Mouse (Mus musculus) layer of hippocampus, adult 2 months (tissue): Measurements from ENCODE around the gene Fbxo40. TPM values are rescaled to one million over a fixed set of nuclear protein-coding genes. Genes with fewer than 3 reads are reported as not detected.

Source experiments
- DNase-seq, 2 experiments: peaks; one replicate each; pipeline ENCODE4 v3.0.0; 2022; ENCODE audit warnings: low spot score in 2 of 2
- H3K27ac ChIP-seq: fragments of 200-600 bp; 2 replicates; pipeline ENCODE4 v1.8.1; 2022
- H3K4me3 ChIP-seq: fragments of 200-600 bp; 2 replicates; pipeline ENCODE4 v1.8.1; 2022; ENCODE audit warnings: mild to moderate bottlenecking
- CTCF ChIP-seq: fragments of 200-600 bp; conservative IDR thresholded peaks from 2 replicates; pipeline ENCODE4 v1.8.1; 2022; ENCODE audit warnings: antibody characterized with exemption, mild to moderate bottlenecking, moderate library complexity
- long read RNA-seq, 2 experiments: library from polyadenylated mRNA; stranded (forward); transcript quantifications; one replicate each; pipeline ENCODE4 v2.0.0; 2021; ENCODE audit warnings: borderline mapping rate in 2 of 2
- total RNA-seq, 2 experiments: library from RNA; stranded (reverse); gene quantifications; 2 replicates each; pipeline ENCODE4 v1.2.3; 2021

Fbxo40 gene
- total RNA-seq, result not detected
- long read RNA-seq, experiment 1, result 0 reads
- long read RNA-seq, experiment 2, result 0 reads

DNA sequence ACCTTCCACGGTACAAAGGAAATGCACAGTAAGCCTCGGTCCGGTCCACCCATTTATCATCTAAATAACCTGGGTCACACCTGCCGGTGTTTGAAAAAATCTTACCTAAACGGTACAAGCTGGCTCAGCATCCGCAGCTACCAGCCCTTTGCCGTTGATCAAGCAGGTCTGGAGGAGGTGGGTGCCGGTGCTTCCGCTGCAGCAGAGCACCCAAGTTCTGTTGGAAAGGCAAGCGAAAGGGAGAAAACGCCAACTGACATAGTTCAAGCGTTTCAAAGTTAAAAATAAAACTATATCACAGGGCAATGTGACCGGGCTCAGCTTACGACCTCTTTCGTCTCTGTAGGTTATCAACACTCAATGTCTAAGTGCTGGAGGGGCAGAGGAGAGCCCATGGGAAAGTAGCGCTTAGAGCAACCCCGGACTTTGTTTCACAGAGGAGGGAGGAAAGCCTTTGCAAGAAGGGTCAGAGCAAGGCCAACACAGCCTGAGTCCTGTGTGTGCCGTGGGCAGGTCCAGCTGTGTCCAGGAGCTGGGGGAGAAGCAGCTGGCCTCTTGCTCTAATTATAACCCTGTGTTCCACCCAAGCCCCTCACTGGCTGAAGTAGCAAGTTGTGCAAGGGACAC lies at the start of gene Fbxo40:
TSS of gene Fbxo40 (minus strand) at position 469 of the 627 bp plus-strand sequence.
- no peak for DNase-seq
- no peak for TF ChIP-seq CTCF
- Histone ChIP-seq H3K4me3 (no peak within 1 kb of the TSS), H3K27ac (no peak within 1 kb of the TSS)

DNA sequence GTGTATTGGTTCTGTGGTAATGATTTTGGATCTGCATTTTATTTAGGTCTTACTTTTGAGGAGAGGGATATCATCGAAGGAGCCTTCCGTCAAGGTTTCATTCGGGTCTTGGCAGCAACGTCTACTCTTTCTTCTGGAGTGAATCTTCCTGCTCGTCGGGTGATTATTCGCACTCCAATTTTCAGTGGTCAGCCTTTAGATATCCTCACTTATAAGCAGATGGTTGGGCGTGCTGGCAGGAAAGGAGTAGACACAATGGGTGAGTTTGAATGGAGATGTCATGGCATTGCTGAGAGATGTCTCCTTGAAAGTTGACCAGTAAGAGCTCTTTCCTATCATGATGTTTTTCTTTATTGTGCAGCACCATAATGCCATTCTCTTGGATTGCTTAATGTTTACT lies 44.5 kb upstream of the Fbxo40 start:
- H3K4me3 ChIP-seq, result no peak overlapping the region
- DNase-seq, result no peak
- H3K27ac ChIP-seq, result no peak overlapping the region
- no peak for TF ChIP-seq CTCF

DNA sequence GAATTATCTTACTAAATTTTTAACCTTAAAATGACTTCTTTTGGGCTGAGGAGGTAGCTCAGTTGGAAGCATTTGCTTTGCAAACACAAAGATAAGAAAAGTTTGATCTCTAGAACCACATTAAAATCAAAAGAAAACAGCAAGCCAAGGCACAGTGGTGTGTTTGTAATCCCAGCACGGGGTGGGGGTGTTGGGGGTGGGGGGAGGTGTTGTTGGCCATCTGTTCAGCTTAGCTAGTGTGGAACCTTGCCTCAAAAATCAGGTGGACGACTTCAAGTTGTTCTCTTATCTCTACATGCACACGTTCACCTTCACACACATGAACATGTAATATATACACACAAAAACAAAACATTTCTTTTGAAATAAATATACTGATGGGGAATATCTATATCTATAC lies 41.7 kb upstream of the Fbxo40 start:
- DNase-seq, result no peak
- H3K4me3 ChIP-seq, result no peak overlapping the region

DNA sequence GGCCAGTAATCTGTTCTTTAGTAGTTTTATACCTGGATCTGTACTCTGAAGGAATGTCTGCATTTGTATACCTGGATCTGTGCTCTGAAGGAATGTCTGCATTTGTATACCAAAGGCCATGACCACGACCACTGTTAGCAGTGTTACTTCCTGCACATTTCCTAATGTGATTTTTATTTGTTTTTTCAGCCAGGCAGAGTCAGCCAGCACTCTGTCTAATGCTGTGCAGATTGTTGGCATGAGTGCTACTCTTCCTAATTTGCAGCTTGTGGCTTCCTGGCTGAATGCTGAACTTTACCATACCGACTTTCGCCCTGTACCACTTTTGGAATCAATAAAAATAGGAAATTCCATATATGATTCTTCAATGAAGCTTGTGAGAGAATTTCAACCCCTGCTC lies 37.3 kb upstream of the Fbxo40 start:
- DNase-seq, result peak in 1 of 2 experiments; percentile 11
- no peak overlapping the region for H3K4me3 ChIP-seq
- TF ChIP-seq CTCF, result no peak
- peak overlapping the region; percentile 76 for H3K27ac ChIP-seq

More for the DNA sequence above, 41.7 kb upstream of the Fbxo40 start:
- H3K27ac ChIP-seq, result no peak overlapping the region
- TF ChIP-seq CTCF, result no peak

DNA sequence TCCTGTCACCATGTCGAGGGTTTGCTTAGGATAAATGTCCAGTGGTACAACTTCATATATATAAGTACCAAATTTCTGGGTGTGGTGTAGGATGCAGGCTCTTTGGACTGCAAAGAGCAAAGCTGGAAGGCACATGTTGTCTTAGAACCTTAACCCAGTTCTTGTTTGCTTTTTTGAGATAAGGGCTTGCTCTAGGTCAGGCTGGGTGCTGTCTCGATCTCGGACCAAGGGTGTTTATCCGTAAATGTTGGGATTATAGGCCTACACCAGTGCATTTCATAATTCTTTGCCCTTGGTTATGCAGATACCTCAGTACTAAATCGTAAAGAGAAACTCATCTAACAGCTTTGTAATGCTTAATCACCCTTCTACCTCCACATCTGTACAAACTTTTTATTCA lies 22.1 kb upstream of the Fbxo40 start:
- DNase-seq, result no peak
- H3K4me3 ChIP-seq, result peak overlapping the region; percentile 66; the same call in 1 of the 2 replicates
- no peak overlapping the region for H3K27ac ChIP-seq
- TF ChIP-seq CTCF, result no peak

DNA sequence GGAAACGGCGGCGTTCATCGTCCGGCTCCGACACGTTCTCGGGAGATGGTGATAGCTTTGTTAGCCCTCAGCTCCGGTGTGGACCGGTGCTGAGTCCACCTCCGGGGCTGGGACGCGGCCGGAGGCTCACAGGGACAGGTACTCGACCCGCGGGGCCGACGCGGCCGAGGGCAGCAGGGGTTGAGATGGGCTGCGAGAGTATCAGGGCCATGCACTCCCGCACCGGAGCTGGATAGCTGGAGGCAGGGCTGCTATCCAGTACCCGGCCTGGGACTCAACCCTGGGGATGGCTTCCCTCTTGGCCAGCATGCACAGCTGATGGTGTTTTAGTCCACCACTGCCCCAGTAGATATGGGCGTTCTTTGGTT lies 21.6 kb upstream of the Fbxo40 start:
- no peak overlapping the region for H3K27ac ChIP-seq
- DNase-seq, result peak in 1 of 2 experiments; percentile 6
- no peak for TF ChIP-seq CTCF
- H3K4me3 ChIP-seq, result peak overlapping the region; percentile 66

DNA sequence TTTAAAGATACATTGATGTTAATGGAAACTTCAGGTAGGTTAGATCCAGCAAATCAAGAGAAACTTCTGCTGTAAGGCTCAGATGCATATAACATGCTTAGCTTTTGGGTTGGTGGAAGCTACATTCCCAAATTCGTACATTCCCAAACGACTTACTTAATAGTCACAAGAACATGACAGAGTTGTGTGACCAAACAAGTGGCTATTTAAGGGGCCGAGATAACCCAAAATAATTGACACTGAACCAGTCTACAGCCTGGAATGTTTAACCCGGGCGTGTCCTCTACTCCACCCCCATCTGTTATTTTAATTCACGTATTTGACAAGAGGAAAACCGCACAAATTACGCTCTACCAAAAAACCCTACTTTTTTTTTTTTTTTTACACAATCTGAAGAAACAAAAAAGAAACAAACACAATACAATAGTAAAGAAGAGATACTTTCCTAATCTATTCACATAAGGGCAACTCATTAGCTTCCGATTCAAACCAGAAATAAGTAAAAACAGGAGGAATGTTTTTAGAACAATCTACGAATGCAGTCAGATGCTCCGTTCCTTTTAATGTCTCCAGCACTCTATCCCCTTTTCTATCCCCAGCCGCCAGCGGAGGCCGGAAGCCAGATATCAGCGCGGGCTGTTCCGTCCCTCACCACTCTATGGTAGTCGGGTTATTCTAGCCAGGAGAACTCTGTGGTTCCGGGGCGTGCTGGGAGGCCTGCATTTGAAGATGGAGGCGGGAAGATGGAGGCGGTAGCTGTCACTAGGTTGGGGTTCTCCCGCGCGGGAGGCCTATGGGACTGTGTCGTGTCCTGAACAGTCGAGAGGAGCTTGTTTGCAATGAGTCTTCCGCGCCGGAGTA lies 21.0 kb upstream of the Fbxo40 start, which contains the start of gene Polq:
TSS of gene Polq (plus strand) at position 726 of the 861 bp plus-strand sequence.
- Histone ChIP-seq H3K4me3 (peak within 1 kb of the TSS; percentile 66), H3K27ac (peak within 1 kb of the TSS; percentile 87)
- TF ChIP-seq CTCF, result peak; percentile 22; the same call in 1 of the 2 replicates
- DNase-seq, result peak; percentile 94 to 97

DNA sequence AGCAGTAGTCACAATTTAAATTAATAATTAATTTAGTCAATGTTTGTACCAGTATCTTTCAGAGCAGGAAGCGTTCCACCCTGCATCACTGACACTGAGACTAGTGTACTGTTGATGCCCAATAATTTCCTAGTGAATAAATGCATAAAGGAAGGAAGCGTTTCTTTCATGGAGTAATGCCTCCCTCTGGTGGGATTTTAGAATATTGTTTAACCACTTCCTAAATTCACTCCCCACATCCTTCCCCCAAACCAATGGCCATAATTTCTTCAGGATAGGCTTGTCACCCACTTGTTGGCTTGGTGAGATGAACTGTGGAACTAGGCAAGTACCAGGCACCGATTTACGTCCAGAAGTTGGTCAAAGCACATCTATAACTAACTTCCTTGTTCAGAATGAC lies 20.1 kb upstream of the Fbxo40 start:
- TF ChIP-seq CTCF, result peak; percentile 84
- Histone ChIP-seq H3K27ac (peak overlapping the region; percentile 87; the same call in 1 of the 2 replicates), H3K4me3 (no peak overlapping the region)
- DNase-seq, result peak; percentile 57 to 60

DNA sequence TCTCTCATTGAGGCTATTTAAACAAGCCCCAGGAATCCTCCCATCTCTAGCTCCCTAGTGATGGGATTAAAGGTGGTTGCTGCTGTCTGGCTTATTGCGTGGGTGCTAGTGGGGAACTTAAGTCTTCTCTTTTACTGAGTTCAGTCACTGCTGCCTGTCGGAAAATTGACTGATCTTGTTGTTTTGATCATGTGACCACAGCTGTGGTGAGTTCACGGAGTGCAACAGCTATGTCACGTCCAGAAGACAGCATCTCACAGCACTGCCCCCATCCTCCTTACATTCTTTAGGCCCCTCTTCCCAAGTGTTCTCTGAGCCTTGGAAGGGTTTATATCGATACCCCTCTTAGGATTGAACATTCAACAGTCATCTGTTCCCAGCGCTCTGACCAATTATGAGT lies 19.0 kb upstream of the Fbxo40 start:
- H3K27ac ChIP-seq, result no peak overlapping the region
- no peak for TF ChIP-seq CTCF
- H3K4me3 ChIP-seq, result no peak overlapping the region
- DNase-seq, result no peak

DNA sequence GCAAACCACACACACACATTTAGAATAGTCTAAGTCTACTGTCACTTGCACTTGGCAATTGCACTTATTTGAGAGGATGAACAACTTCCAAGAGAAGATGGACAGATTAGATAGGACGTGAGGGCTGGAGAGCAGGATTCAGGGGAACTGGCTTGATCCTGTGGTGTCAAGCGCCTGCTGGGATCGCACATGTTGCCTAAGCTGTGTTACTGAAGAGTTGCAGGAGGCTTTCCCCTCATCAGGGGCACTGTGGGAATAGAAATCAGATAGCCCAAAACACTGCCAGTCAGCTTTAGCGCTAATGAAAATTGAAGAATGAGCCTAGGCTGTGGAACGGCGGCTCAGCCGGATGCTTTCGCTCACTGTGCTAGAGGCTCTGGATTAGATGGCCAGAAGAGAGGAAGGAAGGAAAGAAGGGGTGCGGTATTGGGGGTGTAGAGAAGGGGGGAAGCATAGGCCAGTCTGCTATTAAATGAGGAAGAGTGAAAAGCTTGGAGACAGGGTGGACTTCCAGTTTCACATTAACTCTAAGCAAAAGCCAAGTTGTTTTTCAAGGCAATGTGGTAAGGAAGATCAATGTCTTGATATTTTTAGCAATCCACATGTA lies 9.2 kb upstream of the Fbxo40 start:
- no peak overlapping the region for H3K4me3 ChIP-seq
- TF ChIP-seq CTCF, result no peak

DNA sequence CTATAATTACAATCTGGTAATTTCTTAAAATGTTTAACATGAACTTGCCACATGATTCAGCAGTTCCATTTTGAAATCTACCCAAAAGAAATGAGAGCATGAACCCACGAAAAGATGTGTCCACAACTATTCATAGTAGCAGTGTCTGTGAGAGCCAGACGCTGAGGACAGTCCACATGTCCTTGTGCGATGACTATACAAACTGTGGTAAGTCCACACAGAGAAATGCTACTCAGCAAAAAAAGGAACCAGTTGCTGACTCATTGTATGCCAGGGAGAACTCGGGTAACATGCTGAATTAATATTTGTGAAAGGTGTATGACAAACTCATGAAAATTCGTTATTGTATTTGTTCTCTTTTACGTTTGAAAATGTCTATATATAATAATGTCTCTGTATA lies 7.4 kb upstream of the Fbxo40 start:
- no peak for DNase-seq
- Histone ChIP-seq H3K27ac (no peak overlapping the region), H3K4me3 (no peak overlapping the region)
- no peak for TF ChIP-seq CTCF

More for the DNA sequence above, 9.2 kb upstream of the Fbxo40 start:
- DNase-seq, result no peak
- no peak overlapping the region for H3K27ac ChIP-seq

DNA sequence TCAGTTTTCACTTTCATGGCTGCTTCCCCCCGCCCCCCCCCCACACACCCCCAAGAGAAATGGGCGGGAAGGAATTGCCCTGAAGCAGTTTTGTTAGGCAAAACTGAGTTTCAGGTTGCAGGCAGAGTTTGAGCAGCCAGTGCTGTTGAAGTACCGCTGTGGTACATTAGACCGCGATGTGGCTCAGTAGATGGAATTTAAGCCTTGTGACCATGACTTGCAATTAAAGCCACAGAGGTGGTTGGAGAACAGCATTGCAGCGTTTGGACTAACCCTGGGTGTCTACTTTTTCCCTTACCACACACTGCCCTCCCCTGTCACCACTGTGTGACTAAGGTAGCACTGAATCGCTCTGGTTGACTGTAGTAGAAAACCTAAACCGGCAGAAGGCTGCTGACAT lies 774 bp downstream of the Fbxo40 start:
- H3K27ac ChIP-seq, result no peak overlapping the region
- H3K4me3 ChIP-seq, result no peak overlapping the region
- TF ChIP-seq CTCF, result no peak
- no peak for DNase-seq

DNA sequence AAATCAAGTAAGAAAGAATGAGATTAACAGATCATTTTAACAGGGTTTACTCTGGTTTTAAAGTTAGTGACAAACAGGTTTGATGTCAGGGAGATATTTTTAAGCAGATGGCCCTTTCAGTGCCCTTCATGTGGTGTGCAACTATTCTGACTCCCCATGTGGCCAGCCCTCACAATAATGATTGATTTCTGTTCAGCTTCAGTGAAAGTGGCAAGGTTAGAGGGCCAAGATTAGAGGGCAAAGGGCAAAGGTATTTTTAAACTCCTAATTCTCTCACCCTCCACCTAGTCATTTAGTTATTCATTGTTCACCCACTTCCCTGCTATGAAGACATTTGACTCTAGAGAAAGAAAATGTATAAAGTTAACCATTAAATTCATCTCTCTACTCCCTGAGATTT lies 2.2 kb downstream of the Fbxo40 start:
- Histone ChIP-seq H3K4me3 (no peak overlapping the region), H3K27ac (no peak overlapping the region)
- DNase-seq, result no peak
- TF ChIP-seq CTCF, result no peak
